ENCODE assay signal across 23 mouse cellular contexts in genomic region chr14:76179343-76179742, GRCm38 (mm10).
A peak's percentile ranks its signal among the peaks of the same experiment; 100 is the strongest.
DNase-seq lines count a peak whose midpoint lies in the region; ATAC-seq and TF ChIP-seq lines count a peak whose summit lies in the region.
"Had no signal": no experiment of that assay in that cellular context is flagged by ENCODE, and none has a peak within 500 bp of the region (broad histone marks: within the 10 kb centered on the region; RNA-seq: fewer than 3 reads in every experiment).

No protein-coding gene starts in this region.

- no peak for TF ChIP-seq EP300 in lung, postnatal 0 days (IDR thresholded peaks at IDR 0.05)

- no peak overlapping the region for H3K9ac ChIP-seq in heart, embryonic 12.5 days
- no peak overlapping the region for H3K9ac ChIP-seq in lung, postnatal 0 days (replicated peaks; ENCODE audit: low read depth)
- H3K9ac ChIP-seq: embryonic facial prominence, embryonic 13.5 days; forebrain, embryonic 15.5 days; heart, embryonic 15.5 days; hindbrain, embryonic 15.5 days; intestine, embryonic 15.5 days; kidney, embryonic 15.5 days; neural tube, embryonic 13.5 days; stomach, embryonic 15.5 days had no signal

- no peak for ATAC-seq in heart, embryonic 12.5 days (ENCODE audit: insufficient number of reproducible peaks, low FRiP score)
- ATAC-seq in lung, postnatal 0 days, result no peak
- ATAC-seq in megakaryocyte progenitor cell, adult 5-6 weeks (replicated peaks; ENCODE audit: poor library complexity), result peak; percentile 90
- ATAC-seq: forebrain, embryonic 15.5 days; intestine, embryonic 15.5 days had no signal

- DNase-seq in heart, adult 9 months (ENCODE audit: low spot score in 2 of 2), result peak; percentile 27 to 52
- DNase-seq in lung, postnatal 0 days (ENCODE audit: low spot score), result peak; percentile 23
- no peak for DNase-seq in lung, adult 2 months
- no peak for DNase-seq in cerebellum, postnatal 4 days (ENCODE audit: low spot score in 2 of 2)
- no peak for DNase-seq in frontal cortex, adult 2 months (ENCODE audit: extremely low spot score in 1 of 2, low spot score in 1 of 2)
- DNase-seq: adrenal gland, postnatal 25 days; cerebellum, adult 8-10 months; gastrocnemius, postnatal 36 days; heart, postnatal 4 days; layer of hippocampus, postnatal 36 days; thymus, adult 18-20 months had no signal

- no peak overlapping the region for H3K27ac ChIP-seq in heart, embryonic 12.5 days (ENCODE audit: poor library complexity, severe bottlenecking)
- H3K27ac ChIP-seq in lung, postnatal 0 days (ENCODE audit: low read length), result no peak overlapping the region
- H3K27ac ChIP-seq in bone marrow macrophage, adult 2 months (ENCODE audit: insufficient read depth, low read depth, low read length), result peak overlapping the region; percentile 56
- H3K27ac ChIP-seq: embryonic facial prominence, embryonic 13.5 days; forebrain, embryonic 15.5 days; heart, embryonic 15.5 days; hindbrain, embryonic 15.5 days; intestine, embryonic 15.5 days; kidney, embryonic 15.5 days; neural tube, embryonic 13.5 days; stomach, embryonic 15.5 days had no signal

- H3K4me3 ChIP-seq in heart, embryonic 12.5 days, result no peak overlapping the region
- H3K4me3 ChIP-seq in lung, postnatal 0 days (ENCODE audit: low read depth, low read length), result no peak overlapping the region
- H3K4me3 ChIP-seq in lung, adult 2 months (replicated peaks; ENCODE audit: extremely low read depth, low read depth, low read length), result no peak overlapping the region
- H3K4me3 ChIP-seq in bone marrow macrophage, adult 2 months (ENCODE audit: insufficient read depth, low read length), result no peak overlapping the region
- H3K4me3 ChIP-seq: embryonic facial prominence, embryonic 13.5 days; forebrain, embryonic 15.5 days; heart, embryonic 15.5 days; hindbrain, embryonic 15.5 days; intestine, embryonic 15.5 days; kidney, embryonic 15.5 days; neural tube, embryonic 13.5 days; stomach, embryonic 15.5 days had no signal

- 83% methylated on average over 6 of the region's 6 CpGs for WGBS in heart, embryonic 12.5 days
- WGBS in lung, postnatal 0 days, result 82% methylated on average over 6 of the region's 6 CpGs
- WGBS in lung, adult 2 months, result 74% methylated on average over 6 of the region's 6 CpGs

- H3K4me2 ChIP-seq in heart, embryonic 12.5 days, result no peak overlapping the region
- no peak overlapping the region for H3K4me2 ChIP-seq in lung, postnatal 0 days (replicated peaks; ENCODE audit: low read depth, low read length)
- H3K4me2 ChIP-seq: embryonic facial prominence, embryonic 13.5 days; forebrain, embryonic 15.5 days; heart, embryonic 15.5 days; hindbrain, embryonic 15.5 days; intestine, embryonic 15.5 days; kidney, embryonic 15.5 days; midbrain, embryonic 11.5 days; neural tube, embryonic 13.5 days; stomach, embryonic 15.5 days had no signal

- H3K4me1 ChIP-seq in heart, embryonic 12.5 days (replicated peaks), result no peaks in the 10 kb centered on the region
- peaks cover 3% of the 10 kb centered on the region; the same call in 1 of the 2 replicates for H3K4me1 ChIP-seq in lung, postnatal 0 days (ENCODE audit: insufficient read depth, low read depth, low read length)
- no peaks in the 10 kb centered on the region for H3K4me1 ChIP-seq in lung, adult 2 months (ENCODE audit: control insufficient read depth, insufficient read depth, low read length)
- H3K4me1 ChIP-seq in bone marrow macrophage, adult 2 months (ENCODE audit: control insufficient read depth, insufficient read depth, low read length), result peaks cover 17% of the 10 kb centered on the region
- H3K4me1 ChIP-seq: heart, embryonic 15.5 days; intestine, embryonic 15.5 days; stomach, embryonic 15.5 days had no signal

- no peaks in the 10 kb centered on the region for H3K36me3 ChIP-seq in heart, embryonic 12.5 days
- no peaks in the 10 kb centered on the region for H3K36me3 ChIP-seq in lung, postnatal 0 days (ENCODE audit: insufficient read depth, low read length)
- H3K36me3 ChIP-seq: embryonic facial prominence, embryonic 13.5 days; forebrain, embryonic 15.5 days; heart, embryonic 15.5 days; hindbrain, embryonic 15.5 days; intestine, embryonic 15.5 days; kidney, embryonic 15.5 days; neural tube, embryonic 13.5 days; stomach, embryonic 15.5 days had no signal

- no peaks in the 10 kb centered on the region for H3K9me3 ChIP-seq in heart, embryonic 12.5 days (replicated peaks)
- H3K9me3 ChIP-seq in lung, postnatal 0 days (ENCODE audit: low read length), result no peaks in the 10 kb centered on the region
- H3K9me3 ChIP-seq: embryonic facial prominence, embryonic 13.5 days; forebrain, embryonic 15.5 days; heart, embryonic 15.5 days; hindbrain, embryonic 15.5 days; intestine, embryonic 15.5 days; kidney, embryonic 15.5 days; neural tube, embryonic 13.5 days; stomach, embryonic 15.5 days had no signal

- H3K27me3 ChIP-seq in heart, embryonic 12.5 days (replicated peaks), result no peaks in the 10 kb centered on the region
- no peaks in the 10 kb centered on the region for H3K27me3 ChIP-seq in lung, postnatal 0 days (replicated peaks; ENCODE audit: insufficient read depth, low read length)
- H3K27me3 ChIP-seq: embryonic facial prominence, embryonic 13.5 days; forebrain, embryonic 15.5 days; heart, embryonic 15.5 days; hindbrain, embryonic 15.5 days; intestine, embryonic 15.5 days; kidney, embryonic 15.5 days; neural tube, embryonic 13.5 days; stomach, embryonic 15.5 days had no signal

- no peak for TF ChIP-seq POLR2A in lung, adult 2 months (IDR thresholded peaks at IDR 0.05; ENCODE audit: borderline replicate concordance, extremely low read depth, low read depth, low read length)
- TF ChIP-seq POLR2A in bone marrow macrophage, adult 2 months (IDR thresholded peaks at IDR 0.05; ENCODE audit: borderline replicate concordance, low read depth, low read length), result no peak

- TF ChIP-seq CTCF in lung, postnatal 0 days (IDR thresholded peaks at IDR 0.05), result no peak
- TF ChIP-seq CTCF in lung, adult 2 months (IDR thresholded peaks at IDR 0.05; ENCODE audit: insufficient read depth, low read length), result no peak
- TF ChIP-seq CTCF in bone marrow macrophage, adult 2 months (IDR thresholded peaks at IDR 0.05; ENCODE audit: low read depth, low read length), result no peak

Comparison
In these comparisons a context has a peak if more than half of its experiments do, and no peak if none do; other contexts are left out.
1. DNase-seq: peak in heart, adult 9 months (2 of 2) and lung, postnatal 0 days (single experiment); none in lung, adult 2 months (single experiment), cerebellum, postnatal 4 days (0 of 2) and frontal cortex, adult 2 months (0 of 2).